In the genomic region with DNA sequence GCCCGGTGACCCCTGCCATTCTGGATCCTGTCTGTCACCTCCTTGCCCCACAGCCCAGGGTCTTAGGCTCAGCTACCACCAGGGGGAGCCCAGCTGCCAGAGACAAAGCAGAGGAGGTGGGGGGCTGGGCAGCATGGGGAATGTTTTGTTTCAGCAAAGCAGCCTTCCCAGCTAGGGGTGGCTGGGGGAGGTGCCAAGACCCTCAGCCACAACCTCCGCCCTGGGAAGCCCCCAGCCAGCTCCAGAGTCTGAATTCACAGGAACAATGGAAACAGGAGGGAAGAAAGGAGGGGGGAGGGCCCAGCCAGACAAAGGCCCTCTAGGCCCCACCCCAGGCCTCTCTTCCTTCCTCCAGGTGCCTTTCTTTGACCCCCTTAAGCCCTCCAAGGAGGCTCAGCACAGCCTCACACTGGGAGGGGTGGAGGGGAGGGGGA, we compare ENCODE assay signal across 8 mouse cellular contexts. TPM values are rescaled to one million over a fixed set of nuclear protein-coding genes. Genes with fewer than 3 reads are reported as not detected.
DNase-seq lines count a peak whose midpoint lies in the region; ATAC-seq and TF ChIP-seq lines count a peak whose summit lies in the region.

No protein-coding gene starts in this region.

- peak; percentile 67 for ATAC-seq in forebrain, embryonic 15.5 days (replicated peaks)
- ATAC-seq in lung, postnatal 0 days = peak; percentile 74

- peaks cover 17% of the 10 kb centered on the region; the same call in 1 of the 2 replicates for H3K36me3 ChIP-seq in forebrain, embryonic 15.5 days
- peaks cover 11% of the 10 kb centered on the region; the same call in 1 of the 2 replicates for H3K36me3 ChIP-seq in lung, postnatal 0 days (ENCODE audit: insufficient read depth, low read length)

- H3K4me2 ChIP-seq in forebrain, embryonic 15.5 days (replicated peaks) = peak overlapping the region; percentile 38
- peak overlapping the region; percentile 41 for H3K4me2 ChIP-seq in lung, postnatal 0 days (replicated peaks; ENCODE audit: low read depth, low read length)

- intact Hi-C loops in heart, postnatal 36 days (cut with DNase I) = loop anchor here (1.0 kb wide), 1 partner anchor 17 kb away; no protein-coding TSS in a partner anchor

- peaks cover 72% of the 10 kb centered on the region for H3K4me1 ChIP-seq in forebrain, embryonic 15.5 days
- H3K4me1 ChIP-seq in lung, postnatal 0 days (ENCODE audit: insufficient read depth, low read depth, low read length) = peaks cover 45% of the 10 kb centered on the region

- peak; percentile 94 for DNase-seq in Muller cell, postnatal 12 days (ENCODE audit: inconsistent ontology term)
- peak; percentile 81 for DNase-seq in cerebellum, adult 11-12 months
- peak; percentile 84 to 85 for DNase-seq in heart, postnatal 36 days
- peak; percentile 82 for DNase-seq in layer of hippocampus, adult 9-11 months
- DNase-seq in lung, postnatal 0 days (ENCODE audit: low spot score) = peak; percentile 90
- DNase-seq in ovary, postnatal 14 days (ENCODE audit: low spot score) = peak; percentile 77
- peak; percentile 99 for DNase-seq in thymus, postnatal 4 days

- peak overlapping the region; percentile 19 for H3K4me3 ChIP-seq in forebrain, embryonic 15.5 days
- no peak overlapping the region for H3K4me3 ChIP-seq in lung, postnatal 0 days (ENCODE audit: low read depth, low read length)

- H3K9ac ChIP-seq in forebrain, embryonic 15.5 days (replicated peaks) = peak overlapping the region; percentile 44
- peak overlapping the region; percentile 23; the same call in 1 of the 2 replicates for H3K9ac ChIP-seq in lung, postnatal 0 days (replicated peaks; ENCODE audit: low read depth)

- WGBS in forebrain, embryonic 15.5 days = 0% methylated on average over 2 of the region's 2 CpGs
- WGBS in lung, postnatal 0 days = 0% methylated on average over 2 of the region's 2 CpGs

- H3K9me3 ChIP-seq in forebrain, embryonic 15.5 days = no peaks in the 10 kb centered on the region
- H3K9me3 ChIP-seq in lung, postnatal 0 days (ENCODE audit: low read length) = no peaks in the 10 kb centered on the region

- H3K27me3 ChIP-seq in forebrain, embryonic 15.5 days = no peaks in the 10 kb centered on the region
- no peaks in the 10 kb centered on the region for H3K27me3 ChIP-seq in lung, postnatal 0 days (replicated peaks; ENCODE audit: insufficient read depth, low read length)

- peak overlapping the region; percentile 89 for H3K27ac ChIP-seq in forebrain, embryonic 15.5 days (replicated peaks)
- peak overlapping the region; percentile 86 for H3K27ac ChIP-seq in lung, postnatal 0 days (ENCODE audit: low read length)

- no peak for TF ChIP-seq EP300 in lung, postnatal 0 days (IDR thresholded peaks at IDR 0.05)

- TF ChIP-seq CTCF in lung, postnatal 0 days (IDR thresholded peaks at IDR 0.05) = peak; percentile 97

RNA-seq across cellular contexts. Expression of gene Gnai2, which starts 8.3 kb away (rescaled TPM):
- 335 and 338 TPM in 2 replicates for polyA plus RNA-seq in forebrain, embryonic 15.5 days (2015; fragmentation: Nextera tagmentation; extraction: Ambion mirVana)
- total RNA-seq in heart, postnatal 36 days (2021) = 100 to 1,000 TPM; 248 to 259 TPM
- 414 and 417 TPM in 2 replicates for polyA plus RNA-seq in lung, postnatal 0 days (2015; fragmentation: Nextera tagmentation; extraction: Ambion mirVana)

RNA-seq across cellular contexts. Expression of gene Sema3b, which starts 17.8 kb away (rescaled TPM):
- 1.7 and 2.8 TPM in 2 replicates for polyA plus RNA-seq in forebrain, embryonic 15.5 days (2015; fragmentation: Nextera tagmentation; extraction: Ambion mirVana)
- 10 to 100 TPM; 18.5 to 22.0 TPM for total RNA-seq in heart, postnatal 36 days (2021)
- polyA plus RNA-seq in lung, postnatal 0 days (2015; fragmentation: Nextera tagmentation; extraction: Ambion mirVana) = 31.9 and 34.3 TPM in 2 replicates

RNA-seq across cellular contexts. Expression of gene Ifrd2, which starts 39.4 kb away (rescaled TPM):
- 15.4 and 16.9 TPM in 2 replicates for polyA plus RNA-seq in forebrain, embryonic 15.5 days (2015; fragmentation: Nextera tagmentation; extraction: Ambion mirVana)
- 10 to 100 TPM; 48.4 to 51.2 TPM for total RNA-seq in heart, postnatal 36 days (2021)
- 22.4 and 24.1 TPM in 2 replicates for polyA plus RNA-seq in lung, postnatal 0 days (2015; fragmentation: Nextera tagmentation; extraction: Ambion mirVana)

RNA-seq across cellular contexts. Expression of gene Slc38a3, which starts 42.5 kb away (rescaled TPM):
- 24.2 and 24.4 TPM in 2 replicates for polyA plus RNA-seq in forebrain, embryonic 15.5 days (2015; fragmentation: Nextera tagmentation; extraction: Ambion mirVana)
- total RNA-seq in heart, postnatal 36 days (2021) = 10 to 100 TPM; 66.0 to 80.3 TPM
- polyA plus RNA-seq in lung, postnatal 0 days (2015; fragmentation: Nextera tagmentation; extraction: Ambion mirVana) = 0.51 and 0.81 TPM in 2 replicates

RNA-seq across cellular contexts. Expression of gene Hyal3, which starts 46.2 kb away (rescaled TPM):
- polyA plus RNA-seq in forebrain, embryonic 15.5 days (2015; fragmentation: Nextera tagmentation; extraction: Ambion mirVana) = 1.3 and 2.1 TPM in 2 replicates
- total RNA-seq in heart, postnatal 36 days (2021) = under 1 TPM; 0.36 to 0.46 TPM
- polyA plus RNA-seq in lung, postnatal 0 days (2015; fragmentation: Nextera tagmentation; extraction: Ambion mirVana) = 1.7 and 2.2 TPM in 2 replicates
